Mouse (Mus musculus) embryonic fibroblast, embryonic 13.5 days (primary cell): Measurements from ENCODE around the gene Rptor.

Source experiments
- CTCF ChIP-seq: IDR thresholded peaks from 2 replicates; pipeline ENCODE4 v1.5.1; 2011; ENCODE audit warnings: mild to moderate bottlenecking, control low read depth, low read length, moderate library complexity, borderline replicate concordance; ENCODE audit not compliant: insufficient read depth
- POLR2A ChIP-seq: IDR thresholded peaks from 2 replicates; pipeline ENCODE4 v1.6.1; 2011; ENCODE audit warnings: low read depth, mild to moderate bottlenecking, control low read depth, low read length, moderate library complexity

- no peak for TF ChIP-seq CTCF
- no peak for TF ChIP-seq POLR2A
These were observed 237.0 kb downstream of the Rptor start for GRCm38 (mm10) chr11:119839411-119840342.
